Mouse (Mus musculus) embryonic facial prominence, embryonic 11.5 days (tissue): ENCODE results near the gene Cks2. TPM values are rescaled to one million over a fixed set of nuclear protein-coding genes. Genes with fewer than 3 reads are reported as not detected.

ENCODE experiments used
- ATAC-seq: fragments of 200-750 bp; cut with Nextera tagmentation; replicated peaks from 2 replicates; pipeline ENCODE4 v1.8.0; 2017; ENCODE audit warnings: low read depth; ENCODE audit not compliant: insufficient number of reproducible peaks, low FRiP score, low TSS enrichment
- DNase-seq: peaks from one replicate; pipeline ENCODE4 v3.0.0-alpha.2; 2015; ENCODE audit warnings: low spot score
- H3K27ac ChIP-seq: fragments of 300-500 bp; sonication (generic); replicated peaks from 2 replicates; pipeline ENCODE4 v1.5.1; 2014; ENCODE audit warnings: mild to moderate bottlenecking, low read depth, low read length, control low read depth
- H3K27me3 ChIP-seq: fragments of 300-500 bp; sonication (generic); 2 replicates; pipeline ENCODE4 v1.6.1; 2014; ENCODE audit warnings: mild to moderate bottlenecking, low read length, moderate library complexity, mixed read lengths; ENCODE audit not compliant: control insufficient read depth, insufficient read depth
- H3K36me3 ChIP-seq: fragments of 300-500 bp; sonication (generic); replicated peaks from 2 replicates; pipeline ENCODE4 v1.6.1; 2014; ENCODE audit warnings: low read depth, mild to moderate bottlenecking, low read length, moderate library complexity, mixed read lengths; ENCODE audit not compliant: control insufficient read depth, insufficient read depth
- H3K4me1 ChIP-seq: fragments of 300-500 bp; sonication (generic); 2 replicates; pipeline ENCODE4 v1.6.1; 2014; ENCODE audit warnings: low read length, mixed read lengths; ENCODE audit not compliant: control insufficient read depth, insufficient read depth
- H3K4me2 ChIP-seq: fragments of 300-500 bp; sonication (generic); 2 replicates; pipeline ENCODE4 v1.6.1; 2014; ENCODE audit warnings: low read depth, mild to moderate bottlenecking, control low read depth, low read length, moderate library complexity
- H3K4me3 ChIP-seq: fragments of 300-500 bp; sonication (generic); 2 replicates; pipeline ENCODE4 v1.5.1; 2014; ENCODE audit warnings: low read depth, low read length, control low read depth
- H3K9ac ChIP-seq: fragments of 300-500 bp; sonication (generic); replicated peaks from 2 replicates; pipeline ENCODE4 v1.6.1; 2014; ENCODE audit warnings: mild to moderate bottlenecking, control low read depth, low read length
- H3K9me3 ChIP-seq: fragments of 300-500 bp; sonication (generic); replicated peaks from 2 replicates; pipeline ENCODE4 v1.6.1; 2016; ENCODE audit warnings: mild to moderate bottlenecking, low read length, inconsistent platforms, mixed read lengths; ENCODE audit not compliant: control insufficient read depth
- WGBS: fragments of 180-500 bp; shearing (Covaris S2); extraction: QIAGEN DNeasy Blood & Tissue Kit; methylation state at CpG from one replicate; pipeline ENCODE4 v1.1.7; 2014; 5-methylcytosine and 5-hydroxymethylcytosine counted together
- polyA plus RNA-seq: library from polyadenylated mRNA; unstranded; fragments of >200 nt; fragmentation: Nextera tagmentation; extraction: Ambion mirVana; gene quantifications from 2 replicates; pipeline ENCODE4 v1.2.1, GENCODE M21; 2014

The Cks2 gene
- polyA plus RNA-seq, 1 experiment from 2014 or later = 422 TPM

DNA sequence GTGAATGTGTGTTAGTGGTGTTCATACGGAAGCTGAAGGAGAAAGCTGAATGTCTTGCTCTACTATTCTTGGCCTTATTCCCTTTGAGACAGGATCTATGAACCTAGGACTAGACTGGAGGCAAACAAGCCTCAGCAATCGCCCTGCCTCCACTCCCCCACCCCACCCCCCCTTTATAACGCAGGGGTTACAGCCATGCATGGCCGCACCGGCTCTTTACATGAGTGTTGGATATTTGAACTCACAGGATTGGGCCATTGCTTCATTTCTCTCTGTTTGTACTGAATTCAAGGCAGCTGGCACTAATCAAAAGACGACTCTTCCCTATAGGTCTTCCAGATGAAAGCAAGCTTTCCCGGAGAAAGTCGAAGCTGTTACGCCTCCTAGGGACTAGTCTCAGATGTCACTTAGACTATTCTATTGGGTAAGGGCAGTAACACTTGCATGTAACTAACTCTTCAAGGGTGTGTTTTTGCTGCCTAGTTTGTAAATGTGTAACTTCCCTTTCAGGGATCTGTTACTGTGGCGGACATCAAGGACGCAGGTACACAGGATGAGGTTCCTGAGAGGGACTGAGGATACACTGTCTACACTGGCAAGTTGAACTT lies 2.8 kb upstream of the Cks2 start:
- H3K27ac ChIP-seq = no peak overlapping the region

DNA sequence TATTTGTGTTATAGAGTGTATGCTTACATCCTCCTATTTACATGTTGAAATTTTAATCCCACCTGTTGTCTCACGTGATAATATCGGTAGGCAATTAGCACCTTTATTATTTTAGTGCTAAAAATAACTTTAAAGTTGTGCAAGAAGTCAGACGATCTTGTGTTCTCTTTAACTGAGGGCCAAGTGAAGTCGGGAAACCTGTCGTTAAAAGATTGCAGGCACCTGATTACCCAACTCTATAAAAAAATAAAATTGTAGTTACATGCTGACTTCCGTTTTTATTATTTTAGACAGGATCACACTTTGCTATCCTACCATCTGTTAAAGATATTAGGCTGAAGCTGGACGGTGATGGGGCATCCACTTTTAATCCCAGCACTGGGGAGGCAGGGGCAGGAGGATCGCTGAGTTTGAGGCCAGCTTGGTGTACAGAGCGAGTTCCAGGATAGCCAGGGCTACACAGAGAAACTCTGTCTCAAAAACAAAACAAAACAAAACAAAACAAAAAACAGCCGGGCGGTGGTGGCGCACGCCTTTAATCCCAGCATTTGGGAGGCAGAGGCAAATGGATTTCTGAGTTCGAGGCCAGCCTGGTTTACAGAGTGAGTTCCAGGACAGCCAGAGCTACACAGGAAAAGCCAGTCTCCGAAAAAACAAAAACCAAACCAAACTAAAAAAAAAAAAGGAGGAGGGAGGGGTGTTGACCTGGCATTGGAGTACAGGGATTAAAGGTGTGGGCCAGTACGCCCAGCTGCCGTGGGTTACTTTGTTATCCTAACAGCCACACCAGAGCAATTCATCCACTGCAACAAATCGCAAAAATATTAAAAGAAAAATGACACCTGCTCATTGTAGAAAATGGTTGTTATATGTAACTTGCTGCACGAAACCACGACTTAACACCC lies 856 bp upstream of the Cks2 start:
- Histone ChIP-seq H3K9ac (peak overlapping the region; percentile 69), H3K9me3 (no peaks in the 10 kb centered on the region), H3K4me1 (peaks cover 4% of the 10 kb centered on the region), H3K36me3 (no peaks in the 10 kb centered on the region), H3K4me3 (peak overlapping the region; percentile 88), H3K27me3 (no peaks in the 10 kb centered on the region), H3K4me2 (peak overlapping the region; percentile 48), H3K27ac (no peak overlapping the region)
- WGBS = 46% methylated on average over 20 of the region's 20 CpGs
- DNase-seq = no peak
- no peak for ATAC-seq

More for the DNA sequence above, 2.8 kb upstream of the Cks2 start:
- Histone ChIP-seq H3K9ac (no peak overlapping the region), H3K4me2 (no peak overlapping the region), H3K9me3 (no peaks in the 10 kb centered on the region), H3K36me3 (no peaks in the 10 kb centered on the region), H3K4me3 (no peak overlapping the region), H3K4me1 (peaks cover 4% of the 10 kb centered on the region), H3K27me3 (no peaks in the 10 kb centered on the region)
- WGBS = 29% methylated on average over 11 of the region's 11 CpGs
- DNase-seq (peak; percentile 65), ATAC-seq (no peak)

DNA sequence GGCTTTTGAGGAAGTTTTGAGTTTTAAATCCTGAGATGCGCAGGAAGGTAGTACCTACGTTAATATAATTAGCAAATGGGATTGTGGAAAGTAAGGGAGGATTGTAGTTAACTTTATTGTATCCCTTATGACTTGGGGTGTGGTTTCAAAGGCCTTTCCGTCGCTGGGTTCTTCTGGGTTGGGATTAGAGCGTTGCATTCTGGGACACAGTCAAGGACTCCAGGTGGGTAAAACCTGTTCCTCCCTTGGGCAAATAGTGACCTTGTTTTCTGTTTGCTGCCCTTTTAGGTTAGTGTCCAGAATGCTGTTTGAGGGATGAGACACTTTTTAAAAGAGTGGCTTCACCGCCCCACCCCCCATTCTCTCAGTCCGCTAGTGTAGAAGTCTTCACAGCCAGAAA lies 840 bp downstream of the Cks2 start:
- ATAC-seq (no peak), DNase-seq (peak; percentile 65)
- peak overlapping the region; percentile 88 for H3K4me3 ChIP-seq
- H3K27ac ChIP-seq = peak overlapping the region; percentile 79; the same call in 1 of the 2 replicates
- peak overlapping the region; percentile 95 for H3K9ac ChIP-seq
- no peaks in the 10 kb centered on the region for H3K27me3 ChIP-seq
- H3K4me2 ChIP-seq = peak overlapping the region; percentile 62
- no peaks in the 10 kb centered on the region for H3K36me3 ChIP-seq
- peaks cover 4% of the 10 kb centered on the region for H3K4me1 ChIP-seq
- WGBS = under 1% methylated on average over 7 of the region's 7 CpGs
- H3K9me3 ChIP-seq = no peaks in the 10 kb centered on the region

DNA sequence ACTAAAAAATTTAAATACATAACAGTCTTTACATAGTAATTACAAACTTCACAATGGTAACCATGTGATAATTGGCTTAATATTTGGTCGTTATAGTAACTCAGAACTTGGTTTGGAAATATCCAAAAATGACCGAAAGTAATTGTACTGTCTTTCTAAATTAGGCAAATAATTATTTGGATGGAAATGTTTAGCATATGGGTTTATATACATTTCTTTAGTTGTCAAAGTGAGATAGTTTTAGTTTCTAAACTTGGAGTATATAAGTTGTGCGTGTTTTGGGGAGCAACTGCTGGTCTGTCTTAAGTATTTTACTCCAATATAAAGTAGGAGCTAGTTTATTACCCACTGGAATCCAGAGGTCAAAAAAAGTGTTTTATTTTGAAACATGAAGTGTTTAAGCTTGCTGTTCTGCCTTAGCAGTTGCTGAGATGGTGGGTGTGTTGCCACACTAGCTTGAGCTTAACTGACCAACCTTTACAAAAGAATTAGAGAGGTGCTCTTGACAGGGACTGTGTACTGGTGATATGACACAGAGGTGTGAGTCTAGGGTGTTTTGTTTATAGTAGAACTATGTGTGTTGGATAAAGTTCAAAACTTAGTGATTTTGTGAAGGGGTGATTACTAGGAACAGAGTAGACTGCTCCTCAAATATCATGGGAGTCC lies 1.5 kb downstream of the Cks2 start:
- no peaks in the 10 kb centered on the region for H3K9me3 ChIP-seq
- H3K4me3 ChIP-seq = peak overlapping the region; percentile 88
- peaks cover 4% of the 10 kb centered on the region for H3K4me1 ChIP-seq
- H3K9ac ChIP-seq = peak overlapping the region; percentile 32
- no peaks in the 10 kb centered on the region for H3K27me3 ChIP-seq
- no peak overlapping the region for H3K27ac ChIP-seq
- no peak for DNase-seq
- no peak for ATAC-seq
- H3K36me3 ChIP-seq = no peaks in the 10 kb centered on the region
- 25% methylated on average over 3 of the region's 3 CpGs for WGBS
- H3K4me2 ChIP-seq = peak overlapping the region; percentile 62

DNA sequence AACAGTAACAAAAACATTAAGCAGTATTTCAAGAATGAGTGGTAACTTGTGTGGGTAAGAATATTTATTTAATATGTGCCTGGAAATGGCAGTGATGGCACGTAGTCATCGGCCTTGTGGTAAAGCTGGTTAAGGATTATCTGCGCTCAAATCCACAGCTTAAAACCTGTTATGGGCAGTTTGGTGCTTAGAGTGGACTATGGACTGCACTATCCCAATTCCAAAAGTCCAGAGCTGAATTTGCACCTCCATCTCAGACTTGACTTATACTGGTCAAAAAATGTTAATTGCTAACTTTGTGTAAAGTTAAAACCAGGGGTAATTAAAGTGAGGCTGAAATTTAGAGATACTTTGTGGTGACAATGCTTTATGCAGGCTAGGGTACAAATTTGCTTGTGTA lies 2.7 kb downstream of the Cks2 start:
- H3K4me1 ChIP-seq = peaks cover 4% of the 10 kb centered on the region

DNA sequence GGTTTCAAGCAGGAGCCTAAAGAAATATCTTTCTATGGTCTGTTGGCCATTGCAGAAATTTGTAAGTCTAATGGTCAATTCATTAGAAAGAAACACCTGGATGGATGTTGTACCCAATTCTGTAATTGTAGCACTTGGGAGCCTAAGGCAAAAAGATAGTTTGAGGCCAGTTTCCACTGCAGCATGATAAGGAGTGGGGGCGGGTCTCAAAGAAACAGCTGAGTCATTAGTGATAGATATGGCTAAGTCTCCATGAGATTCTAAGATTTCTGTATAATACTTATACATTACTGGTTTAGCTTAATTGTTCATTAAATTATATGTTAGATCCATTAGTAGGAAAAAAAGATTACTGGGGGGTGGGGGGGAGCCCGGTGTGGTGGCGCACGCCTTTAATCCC lies 3.2 kb downstream of the Cks2 start:
- H3K4me1 ChIP-seq = peaks cover 4% of the 10 kb centered on the region

More for the DNA sequence above, 2.7 kb downstream of the Cks2 start:
- H3K4me2 ChIP-seq = no peak overlapping the region; the same call in 1 of the 2 replicates
- H3K9ac ChIP-seq = no peak overlapping the region
- H3K27ac ChIP-seq = no peak overlapping the region
- H3K36me3 ChIP-seq = no peaks in the 10 kb centered on the region
- 96% methylated on average over 3 of the region's 3 CpGs for WGBS
- no peaks in the 10 kb centered on the region for H3K27me3 ChIP-seq
- no peak for DNase-seq
- H3K9me3 ChIP-seq = no peaks in the 10 kb centered on the region
- H3K4me3 ChIP-seq = peak overlapping the region; percentile 88; the same call in 1 of the 2 replicates
- no peak for ATAC-seq

DNA sequence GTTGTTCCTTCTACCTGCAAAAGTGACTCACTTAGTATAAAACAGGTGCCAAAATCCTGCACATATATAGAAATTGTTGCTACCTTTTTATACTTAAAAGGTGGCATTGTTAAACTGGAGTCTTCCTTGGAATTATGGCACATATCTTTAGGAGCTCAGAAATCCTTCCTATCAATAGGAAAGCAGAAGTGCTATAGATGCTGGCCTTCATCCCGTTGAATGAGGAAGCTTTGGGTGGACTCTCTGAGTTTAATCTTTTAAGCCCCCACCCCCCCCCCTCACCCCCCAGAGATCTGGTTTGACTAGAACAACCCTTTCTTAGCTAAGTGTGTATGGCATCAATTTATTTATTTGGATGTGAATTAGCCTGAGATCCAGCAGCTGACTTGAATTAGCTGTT lies 4.7 kb downstream of the Cks2 start:
- ATAC-seq (no peak), DNase-seq (no peak)
- Histone ChIP-seq H3K9ac (no peak overlapping the region), H3K4me1 (peaks cover 4% of the 10 kb centered on the region), H3K36me3 (no peaks in the 10 kb centered on the region), H3K4me3 (no peak overlapping the region), H3K27me3 (no peaks in the 10 kb centered on the region), H3K27ac (no peak overlapping the region), H3K9me3 (no peaks in the 10 kb centered on the region), H3K4me2 (no peak overlapping the region)
- 57% methylated on average over 1 of the region's 1 CpGs for WGBS

More for the DNA sequence above, 3.2 kb downstream of the Cks2 start:
- Histone ChIP-seq H3K9me3 (no peaks in the 10 kb centered on the region), H3K27ac (no peak overlapping the region), H3K4me3 (no peak overlapping the region), H3K4me2 (no peak overlapping the region), H3K9ac (no peak overlapping the region), H3K36me3 (no peaks in the 10 kb centered on the region), H3K27me3 (no peaks in the 10 kb centered on the region)
- ATAC-seq (no peak), DNase-seq (no peak)
- WGBS = 88% methylated on average over 4 of the region's 4 CpGs
